Mouse (Mus musculus) ES-Bruce4 (cell line): ENCODE results near the gene Pde1a.

Experiments used
- CTCF ChIP-seq: IDR thresholded peaks from one replicate; pipeline ENCODE4 v1.8.1; 2011; ENCODE audit warnings: low read depth, low read length
- EP300 ChIP-seq: IDR thresholded peaks from 2 replicates; pipeline ENCODE4 v1.6.1; 2011; ENCODE audit warnings: low read depth, low read length; ENCODE audit not compliant: insufficient read depth
- POLR2A ChIP-seq: IDR thresholded peaks from one replicate; pipeline ENCODE4 v1.8.1; 2011; ENCODE audit warnings: low read length; ENCODE audit not compliant: insufficient read depth

DNA sequence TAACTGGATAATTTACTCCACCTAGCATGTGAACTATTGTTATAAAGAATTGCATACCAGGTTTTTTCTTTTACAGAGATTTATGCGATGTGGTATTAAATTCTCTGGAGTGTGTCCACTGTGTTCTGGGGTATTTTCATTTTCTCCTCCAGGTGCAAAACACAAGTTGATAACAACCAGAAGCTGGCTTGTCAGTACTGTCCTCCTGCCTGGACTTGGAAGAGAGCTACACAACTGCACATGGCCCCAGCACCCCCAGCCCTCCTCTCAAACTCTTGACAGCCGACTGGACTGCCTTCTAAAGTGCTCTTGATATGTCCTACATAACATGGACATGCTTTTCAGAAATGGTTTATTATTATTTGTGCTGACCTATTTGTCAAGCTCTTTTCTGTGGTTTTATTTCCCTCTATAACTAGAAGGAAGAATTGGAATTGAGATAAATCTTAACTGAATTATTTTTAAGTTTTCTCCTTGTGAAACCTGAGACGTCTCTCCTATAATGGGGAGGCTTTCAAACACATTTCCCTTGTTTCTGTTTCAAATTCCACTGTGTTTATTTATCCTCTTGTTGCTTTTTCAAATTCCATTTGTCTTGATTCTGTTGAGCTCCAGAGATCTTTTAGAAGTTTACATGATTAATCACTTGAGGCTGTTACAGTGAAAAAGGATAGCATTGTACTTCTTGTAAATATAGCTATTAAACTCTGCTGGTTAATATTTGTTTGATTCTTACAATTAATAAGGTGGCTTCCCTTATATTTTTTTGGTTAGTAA is 313.4 kb downstream of the Pde1a start:
- TF ChIP-seq POLR2A (no peak), CTCF (no peak), EP300 (no peak)
